In the genomic region with DNA sequence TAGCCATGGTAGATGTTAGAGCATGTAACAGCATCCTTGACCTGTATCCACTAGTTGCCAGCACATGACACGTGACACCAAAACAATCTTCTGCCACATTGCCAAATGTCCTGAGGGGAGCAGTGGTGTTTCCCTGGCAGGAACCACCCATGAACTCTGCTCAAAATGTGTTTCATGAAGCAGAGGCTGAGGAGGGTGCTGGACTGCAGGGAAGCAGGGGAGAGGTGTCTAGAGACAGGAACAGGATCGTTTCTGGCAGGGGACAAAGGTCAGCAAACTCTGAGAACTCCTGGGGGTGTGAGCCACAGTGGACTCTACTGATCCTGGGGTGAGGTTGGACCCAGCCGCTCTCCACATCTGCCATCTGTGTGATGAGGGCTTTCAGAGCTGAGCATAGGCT, we compare ENCODE assay signal across 17 mouse cellular contexts. TPM values are rescaled to one million over a fixed set of nuclear protein-coding genes. Genes with fewer than 3 reads are reported as not detected.
A peak's percentile ranks its signal among the peaks of the same experiment; 100 is the strongest.
DNase-seq lines count a peak whose midpoint lies in the region; ATAC-seq lines count a peak whose summit lies in the region.
"Had no signal": no experiment of that assay in that cellular context is flagged by ENCODE, and none has a peak within 500 bp of the region (broad histone marks: within the 10 kb centered on the region; RNA-seq: fewer than 3 reads in every experiment).

No protein-coding gene starts in this region.

- no peak overlapping the region for H3K4me3 ChIP-seq in forebrain, embryonic 15.5 days
- H3K4me3 ChIP-seq: embryonic facial prominence, embryonic 15.5 days; liver, embryonic 13.5 days; midbrain, embryonic 12.5 days; neural tube, embryonic 15.5 days had no signal

- H3K9ac ChIP-seq in forebrain, embryonic 15.5 days (replicated peaks): no peak overlapping the region
- H3K9ac ChIP-seq: embryonic facial prominence, embryonic 15.5 days; liver, embryonic 13.5 days; midbrain, embryonic 12.5 days; neural tube, embryonic 15.5 days had no signal

- no peaks in the 10 kb centered on the region for H3K9me3 ChIP-seq in forebrain, embryonic 15.5 days
- H3K9me3 ChIP-seq: embryonic facial prominence, embryonic 15.5 days; liver, embryonic 13.5 days; midbrain, embryonic 12.5 days; neural tube, embryonic 15.5 days had no signal

- WGBS in forebrain, embryonic 15.5 days: 84% methylated on average over 3 of the region's 3 CpGs

- no peak overlapping the region for H3K27ac ChIP-seq in forebrain, embryonic 15.5 days (replicated peaks)
- H3K27ac ChIP-seq: embryonic facial prominence, embryonic 15.5 days; liver, embryonic 13.5 days; midbrain, embryonic 12.5 days; neural tube, embryonic 15.5 days had no signal

- peaks cover 5% of the 10 kb centered on the region; the same call in 1 of the 2 replicates for H3K4me1 ChIP-seq in forebrain, embryonic 15.5 days

- no peak for ATAC-seq in forebrain, embryonic 15.5 days (replicated peaks)
- ATAC-seq: inflammation-experienced regulatory T-cells, adult 6 months; Patski had no signal

- H3K36me3 ChIP-seq in forebrain, embryonic 15.5 days: no peaks in the 10 kb centered on the region
- H3K36me3 ChIP-seq: liver, embryonic 13.5 days had no signal

- no peaks in the 10 kb centered on the region for H3K27me3 ChIP-seq in forebrain, embryonic 15.5 days
- H3K27me3 ChIP-seq: embryonic facial prominence, embryonic 15.5 days; liver, embryonic 13.5 days; midbrain, embryonic 12.5 days; neural tube, embryonic 15.5 days; Patski had no signal

- peak; percentile 67 for DNase-seq in adrenal gland, postnatal 14 days
- DNase-seq in adrenal gland, adult 18-20 months (ENCODE audit: low spot score in 2 of 2): no peak
- DNase-seq in kidney, adult 8-10 months: peak; percentile 54 to 64
- no peak for DNase-seq in kidney, postnatal 4 days
- peak; percentile 41 for DNase-seq in lung, postnatal 36 days
- DNase-seq in lung, postnatal 4 days: no peak
- no peak for DNase-seq in right cerebral cortex, postnatal 10 days (ENCODE audit: low spot score in 2 of 2)
- DNase-seq: cerebellum, adult 9-10 months; liver, embryonic 13.5 days; retina, postnatal 1 day; thymus, adult 2 months had no signal

- no peak overlapping the region for H3K4me2 ChIP-seq in forebrain, embryonic 15.5 days (replicated peaks)
- H3K4me2 ChIP-seq: embryonic facial prominence, embryonic 15.5 days; liver, embryonic 13.5 days; midbrain, embryonic 12.5 days; neural tube, embryonic 15.5 days had no signal

RNA-seq across cellular contexts. Expression of gene Dnmt3a, which starts 53.7 kb away (rescaled TPM):
- 95.6 and 106 TPM in 2 replicates for total RNA-seq in adrenal gland, postnatal 14 days (2021)
- 10 to 100 TPM; 35.9 to 42.7 TPM for total RNA-seq in adrenal gland, adult 18-20 months (2021)
- polyA plus RNA-seq in forebrain, embryonic 15.5 days (2015; fragmentation: Nextera tagmentation; extraction: Ambion mirVana): 90.4 and 95.4 TPM in 2 replicates

Comparison
In these comparisons a context has a peak if more than half of its experiments do, and no peak if none do; other contexts are left out.
1. DNase-seq: peak in adrenal gland, postnatal 14 days (single experiment), kidney, adult 8-10 months (2 of 2) and lung, postnatal 36 days (single experiment); none in adrenal gland, adult 18-20 months (0 of 2), kidney, postnatal 4 days (0 of 2), lung, postnatal 4 days (0 of 2) and right cerebral cortex, postnatal 10 days (0 of 2).